Mouse (Mus musculus) MN1 (cell line): ENCODE data around the gene Hao1.

Experiments
- DNase-seq: peaks from one replicate; pipeline ENCODE4 v3.0.0-alpha.2; 2016; ENCODE audit warnings: low spot score

The Hao1 gene

DNA sequence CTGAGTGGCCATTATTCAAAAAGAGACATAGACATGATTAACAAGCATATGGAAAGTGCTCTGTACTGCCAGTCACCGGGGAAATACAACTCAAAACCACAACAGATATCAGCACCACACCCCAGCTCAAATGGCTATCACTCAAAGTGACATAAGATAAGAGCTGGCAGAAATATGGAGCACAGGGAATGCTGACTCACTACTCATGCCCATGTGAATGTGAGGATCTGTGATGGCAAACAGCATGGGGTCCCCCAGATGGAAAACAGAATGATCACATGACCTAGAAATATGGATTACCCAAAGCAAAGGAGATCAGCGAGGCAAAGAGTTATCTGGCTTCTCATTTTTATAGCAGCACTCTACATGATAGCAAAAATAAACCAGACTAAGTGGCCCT is 89.0 kb downstream of the Hao1 start:
- no peak for DNase-seq

DNA sequence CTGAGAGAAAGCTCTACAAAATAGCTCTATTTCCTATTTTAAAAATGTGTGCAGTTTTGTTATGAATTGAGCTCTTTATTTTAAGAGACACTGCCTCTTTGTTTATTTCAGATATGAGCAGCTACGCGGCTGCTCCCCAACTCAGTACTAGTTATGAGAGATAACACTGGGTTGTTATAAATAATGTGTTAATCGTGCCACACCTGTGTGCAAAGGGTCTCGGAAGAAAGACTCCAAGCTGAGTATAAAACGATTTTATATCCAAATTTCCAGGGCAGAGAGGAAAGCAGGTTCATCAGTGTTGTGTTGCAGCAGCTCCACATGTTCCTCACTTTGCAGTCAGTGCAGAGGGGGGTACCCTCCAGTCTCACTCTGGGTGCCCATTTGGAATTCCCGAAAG is 91.8 kb downstream of the Hao1 start:
- no peak for DNase-seq

DNA sequence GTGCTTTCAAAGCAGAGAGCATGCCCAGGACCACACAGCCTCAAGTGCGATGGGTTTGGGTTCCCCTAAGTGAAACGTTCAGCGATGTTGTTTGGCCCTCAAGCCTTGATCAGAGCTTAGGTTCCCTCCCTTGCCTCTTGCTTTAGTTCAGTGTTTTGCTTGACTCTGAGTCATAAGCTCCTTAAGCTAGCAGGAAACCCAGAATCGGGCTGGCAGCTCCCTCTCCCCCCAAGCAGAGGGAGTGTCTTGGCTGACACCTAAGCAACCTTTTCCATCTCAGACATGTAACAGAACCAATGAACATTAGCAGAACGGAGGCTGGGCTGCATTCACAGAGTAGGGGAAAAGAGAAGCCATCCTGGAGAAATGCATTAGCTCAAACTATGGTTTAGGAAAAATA is 93.3 kb downstream of the Hao1 start:
- no peak for DNase-seq

DNA sequence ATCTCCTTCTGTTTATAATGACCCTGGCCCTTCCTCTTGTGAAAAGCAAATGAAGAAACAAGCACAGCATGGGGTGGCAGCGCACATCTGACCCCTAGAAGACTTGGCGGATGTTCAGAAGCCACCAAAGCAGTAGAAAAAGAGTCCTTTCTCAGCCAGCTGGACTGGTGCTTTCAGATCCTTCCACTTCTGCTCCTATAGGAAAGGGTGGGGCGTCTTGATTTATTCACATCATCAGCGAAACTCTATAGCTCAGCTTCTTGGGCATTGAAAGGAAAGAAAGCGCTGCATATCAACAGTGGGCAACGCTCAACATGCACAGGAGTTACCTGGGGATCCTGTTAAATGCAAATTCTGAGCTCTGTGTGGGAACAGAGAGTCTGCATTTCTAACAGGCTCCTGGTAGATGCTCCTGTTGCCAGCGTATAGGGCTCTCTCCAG is 98.1 kb downstream of the Hao1 start:
- no peak for DNase-seq

DNA sequence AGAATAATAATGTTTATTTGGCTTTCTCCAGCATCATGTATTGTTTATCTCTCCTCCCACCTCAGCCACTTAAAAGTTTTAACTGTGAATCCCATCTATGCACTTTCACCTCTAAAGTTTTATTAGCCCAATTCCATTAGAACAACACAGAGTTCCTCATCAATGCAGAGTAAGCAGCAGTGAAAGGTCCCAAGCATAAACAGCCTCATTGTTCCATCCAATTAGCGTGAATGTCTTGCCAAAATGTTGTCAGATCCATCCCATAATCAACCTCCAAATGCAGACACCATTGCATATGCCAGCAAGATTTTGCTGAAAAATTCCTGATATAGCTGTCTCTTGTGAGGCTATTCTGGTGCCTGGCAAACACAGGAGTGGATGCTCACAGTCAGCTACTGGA is 101.4 kb downstream of the Hao1 start:
- DNase-seq, result no peak

DNA sequence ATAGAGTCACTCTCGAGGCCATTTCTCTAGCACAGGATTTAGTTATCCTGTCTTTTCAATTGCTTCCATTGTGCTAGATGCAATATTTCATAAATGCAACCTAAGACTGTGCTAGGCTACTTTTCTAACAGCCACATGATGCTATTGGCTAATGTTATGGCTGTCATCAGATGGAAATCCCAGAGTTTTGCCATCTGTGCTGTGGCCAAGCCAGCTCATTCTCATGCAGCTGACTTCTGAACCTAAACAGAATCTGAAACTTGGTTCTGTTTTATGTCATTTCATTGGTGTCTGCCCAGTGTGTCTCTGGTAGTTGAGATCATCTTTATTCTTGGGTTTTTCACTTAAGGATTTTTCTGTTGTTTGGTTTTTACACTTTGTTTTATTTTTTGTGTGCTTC is 103.2 kb downstream of the Hao1 start:
- no peak for DNase-seq
